Mouse (Mus musculus): ENCODE measurements around the gene Tmem255a.

GRCm38 (mm10) chrX:38247601-38248000, 4.6 kb downstream of the Tmem255a start:
- TF ChIP-seq GATA1 (IDR thresholded peaks at IDR 0.05; ENCODE audit: borderline replicate concordance, low read length): no peak
- no peak for TF ChIP-seq FLI1 (IDR thresholded peaks at IDR 0.05; ENCODE audit: low read length)
